Mouse (Mus musculus): ENCODE data around the gene Vmn2r86.
"Not testable (repeated sequence)": the region's sequence is repeated elsewhere in the genome, so short reads cannot be mapped to it uniquely, and the experiment has no call there.

DNA sequence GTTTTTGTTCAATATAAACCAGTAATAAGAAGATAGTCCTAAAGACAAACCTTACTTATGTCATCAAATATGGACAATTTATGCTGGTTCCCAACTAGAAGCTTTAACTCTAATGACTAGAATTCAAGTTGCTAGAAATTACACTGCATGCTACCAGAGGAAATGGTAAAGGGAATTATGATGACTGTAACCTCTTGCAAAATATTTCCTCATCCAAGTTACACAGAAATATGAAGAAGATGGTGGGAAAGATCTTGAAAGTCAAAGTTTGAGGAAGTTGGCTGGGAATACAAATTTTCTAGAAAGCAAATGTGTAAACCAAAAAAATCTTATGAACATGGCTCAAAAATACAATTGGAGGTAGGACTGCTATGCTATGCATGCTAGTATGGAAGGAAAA, 39.5 kb downstream of the Vmn2r86 start:
- not testable (repeated sequence) for TF ChIP-seq CTCF (IDR thresholded peaks at IDR 0.05; ENCODE audit: control insufficient read depth, insufficient read depth, insufficient replicate concordance, low read depth, low read length); POLR2A (IDR thresholded peaks at IDR 0.05; ENCODE audit: control insufficient read depth, low read depth, low read length)
